Mouse (Mus musculus) Patski (cell line): ENCODE data around the gene Skiv2l. TPM values are rescaled to one million over a fixed set of nuclear protein-coding genes. Genes with fewer than 3 reads are reported as not detected.

ENCODE experiments used
- ATAC-seq: fragments of 100-300 bp; one replicate; pipeline ENCODE4 v1.8.0; 2021
- CTCF ChIA-PET: fragments of 350-600 bp; sonication (Branson Sonifier 250); formaldehyde crosslinking; loops from one replicate; lab custom pipeline; 2022; ENCODE audit warnings: inconsistent platforms; lab: Charles Lee
- POLR2A ChIA-PET: fragments of 350-600 bp; sonication (Branson Sonifier 250); formaldehyde crosslinking; loops from one replicate; lab custom pipeline; 2022; ENCODE audit warnings: antibody characterized with exemption, inconsistent platforms; lab: Charles Lee
- DNase-seq: peaks from one replicate; pipeline ENCODE4 v3.0.0-alpha.2; 2011; ENCODE audit warnings: low read depth, low spot score
- H3K27me3 ChIP-seq: fragments of 371-371 bp; one replicate; pipeline ENCODE4 v1.5.1; 2021
- CTCF ChIP-seq: fragments of 100-300 bp; IDR thresholded peaks from one replicate; pipeline ENCODE4 v1.5.1; 2021
- in situ Hi-C: fragments of 300-500 bp; cut with MboI; formaldehyde crosslinking; loops from 3 replicates; pipeline ENCODE4 v1.11.1; 2018; ENCODE audit warnings: low pct_unique_long_range_greater_than_20kb, mixed read lengths
- polyA plus RNA-seq: library from polyadenylated mRNA; unstranded; gene quantifications from one replicate; pipeline ENCODE4 v1.2.3, GENCODE M21; 2021

Skiv2l gene
- 69.3 TPM for polyA plus RNA-seq

DNA sequence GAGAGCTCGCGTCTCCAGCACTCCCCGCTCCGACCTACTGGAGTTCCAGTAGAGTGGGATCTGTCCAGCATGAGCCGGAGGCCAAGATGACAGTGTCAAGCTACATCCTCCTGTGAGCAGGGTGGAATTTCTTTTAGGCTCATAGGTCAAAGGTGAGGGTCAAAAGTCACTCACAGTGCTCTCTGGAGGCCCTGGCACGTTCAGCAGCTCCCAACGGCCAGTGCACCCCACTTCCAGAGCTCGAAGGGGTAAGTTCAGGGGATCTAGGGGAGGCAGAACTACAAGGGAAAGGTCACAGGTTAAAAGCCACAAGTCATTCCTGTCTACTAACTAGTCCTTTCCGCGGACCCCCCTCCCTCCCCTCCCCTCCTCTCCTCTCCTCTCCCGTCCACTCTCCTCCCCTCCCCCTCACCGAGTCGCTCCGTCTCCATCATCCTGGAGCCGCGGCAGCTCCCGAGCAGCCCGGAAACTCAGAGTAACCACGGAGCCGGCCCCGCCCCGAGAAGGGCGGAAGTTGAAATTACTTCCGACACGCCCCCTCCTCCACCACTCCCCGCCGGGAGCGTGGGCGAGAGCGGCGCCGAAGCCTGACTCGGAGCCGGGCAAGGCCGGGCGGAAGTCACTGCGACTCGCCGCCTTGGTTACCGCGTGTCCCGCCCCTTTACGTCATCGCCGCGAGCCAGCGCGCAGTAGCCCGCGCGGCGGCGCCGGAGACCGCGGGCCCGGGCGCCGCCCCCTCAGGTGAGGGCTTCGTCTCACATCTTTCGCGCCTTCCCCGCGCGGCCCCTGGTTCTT, at the start of gene Skiv2l, which contains the start of gene Nelfe:
TSS of gene Skiv2l (minus strand) at position 489 of the 795 bp plus-strand sequence.
TSS of gene Nelfe (plus strand) at position 670 of the 795 bp plus-strand sequence.
- TF ChIP-seq CTCF, result no peak
- ATAC-seq, result peak; percentile 85
- POLR2A ChIA-PET, result interaction anchor here (1.1 kb wide), 1 partner anchor 50 kb away, joined by 3 read pairs; no protein-coding TSS in a partner anchor
- DNase-seq, result peak; percentile 71
- in situ Hi-C loops, result loop anchor here (10.0 kb wide), 1 partner anchor 395 kb away; the partner anchor contains the start of gene Ddx39b
- H3K27me3 ChIP-seq, result no peaks in the 10 kb centered on the region
- CTCF ChIA-PET, result no interaction called here

GRCm38 (mm10) chr17:34899053-34899889, 49.3 kb upstream of the Skiv2l start:
- ATAC-seq (no peak), DNase-seq (no peak)
- ChIA-PET POLR2A (interaction anchor here (0.7 to 1.6 kb wide), 3 partner anchors 43 to 51 kb away, joined by 3 to 9 read pairs (median 3); no protein-coding TSS in a partner anchor), CTCF (interaction anchor here (1.3 kb wide), 1 partner anchor 43 kb away, joined by 3 read pairs; no protein-coding TSS in a partner anchor)
- in situ Hi-C loops, result no loop called here
- H3K27me3 ChIP-seq, result no peaks in the 10 kb centered on the region
- no peak for TF ChIP-seq CTCF

GRCm38 (mm10) chr17:34898706-34899052, 48.7 kb upstream of the Skiv2l start:
- ChIA-PET CTCF (interaction anchor here (1.3 kb wide), 1 partner anchor 42 kb away, joined by 3 read pairs; no protein-coding TSS in a partner anchor), POLR2A (interaction anchor here (1.3 kb wide), 1 partner anchor 43 kb away, joined by 3 read pairs; no protein-coding TSS in a partner anchor)
- no peak for ATAC-seq
- in situ Hi-C loops, result no loop called here
- TF ChIP-seq CTCF, result no peak
- H3K27me3 ChIP-seq, result no peaks in the 10 kb centered on the region
- DNase-seq, result no peak

DNA sequence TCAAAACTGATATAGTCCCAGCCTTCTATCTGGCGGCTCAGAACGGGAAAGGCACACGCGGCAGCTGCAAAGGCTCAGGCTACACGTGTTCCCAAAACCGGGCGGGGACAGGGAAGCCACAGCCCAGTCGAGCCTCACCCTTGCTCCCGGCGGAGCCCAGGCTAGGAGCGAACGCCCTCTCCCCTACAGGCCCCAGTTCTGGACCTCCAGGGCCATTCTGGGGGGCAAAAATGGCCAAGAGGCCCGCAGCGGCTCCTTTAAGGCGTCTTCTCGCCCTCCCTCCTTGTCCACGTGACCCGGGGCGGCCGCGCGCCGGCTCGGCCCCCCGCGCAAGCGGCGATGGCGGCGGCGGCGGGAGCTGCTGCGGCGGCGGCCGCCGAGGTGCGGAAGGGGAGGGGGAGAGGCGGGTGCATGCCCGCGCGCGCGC, 48.2 kb upstream of the Skiv2l start, which contains the start of the genes C2 and Ehmt2:
TSS of gene C2 (minus strand) at position 106 of the 427 bp plus-strand sequence.
TSS of gene Ehmt2 (plus strand) at position 310 of the 427 bp plus-strand sequence.
- CTCF ChIA-PET, result no interaction called here
- H3K27me3 ChIP-seq, result no peaks in the 10 kb centered on the region
- no peak for DNase-seq
- peak; percentile 32 for ATAC-seq
- POLR2A ChIA-PET, result interaction anchor here (0.5 to 0.7 kb wide), 3 partner anchors 17 to 227 kb away, joined by 3 to 12 read pairs (median 4); partner anchors contain the start of gene Gm20547
- in situ Hi-C loops, result no loop called here
- no peak for TF ChIP-seq CTCF

DNA sequence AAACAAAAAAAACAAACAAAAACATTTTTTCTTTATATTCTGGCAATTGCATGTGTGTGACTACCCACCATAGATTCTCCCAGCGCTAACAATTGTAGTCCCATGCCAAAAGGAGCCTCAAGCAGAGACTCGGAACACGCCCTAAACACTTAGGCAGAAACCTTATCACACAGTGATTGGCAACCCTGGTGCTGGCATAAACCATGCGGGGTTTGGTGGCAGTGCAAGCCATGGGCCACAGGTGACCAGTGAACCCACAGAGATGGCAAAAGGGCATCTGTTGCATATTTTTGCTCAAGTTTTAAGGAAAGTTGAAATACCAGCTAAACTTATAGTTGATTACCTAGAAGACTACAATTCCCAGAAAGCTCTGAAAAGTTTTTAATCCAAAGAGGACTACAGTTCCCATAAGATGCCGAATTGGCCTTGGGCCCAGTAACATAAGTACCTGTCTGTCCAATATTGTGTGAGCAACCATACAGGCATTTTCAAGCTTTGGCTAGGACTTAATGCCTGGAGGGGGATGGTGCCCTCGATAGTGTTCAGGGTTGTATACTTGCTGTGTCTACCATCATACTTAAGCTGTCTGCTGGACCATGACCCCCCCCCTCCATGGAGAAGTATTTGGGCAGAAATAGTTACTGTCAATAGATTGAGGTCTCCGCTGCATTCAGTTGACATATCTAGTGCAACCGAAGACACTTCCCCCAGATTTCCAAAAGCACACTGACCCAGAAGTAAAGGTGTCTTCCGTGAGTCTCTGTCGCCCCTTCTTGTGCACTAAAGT, 47.6 kb upstream of the Skiv2l start:
- no peak for DNase-seq
- ATAC-seq, result no peak
- POLR2A ChIA-PET, result interaction anchor here (0.5 to 0.7 kb wide), 4 partner anchors 16 to 318 kb away, joined by 3 to 12 read pairs (median 4); partner anchors contain the start of gene Gm20547
- no peak for TF ChIP-seq CTCF
- no peaks in the 10 kb centered on the region for H3K27me3 ChIP-seq
- CTCF ChIA-PET, result interaction anchor here (1.4 kb wide), 1 partner anchor 26 kb away, joined by 3 read pairs; no protein-coding TSS in a partner anchor
- in situ Hi-C loops, result no loop called here

DNA sequence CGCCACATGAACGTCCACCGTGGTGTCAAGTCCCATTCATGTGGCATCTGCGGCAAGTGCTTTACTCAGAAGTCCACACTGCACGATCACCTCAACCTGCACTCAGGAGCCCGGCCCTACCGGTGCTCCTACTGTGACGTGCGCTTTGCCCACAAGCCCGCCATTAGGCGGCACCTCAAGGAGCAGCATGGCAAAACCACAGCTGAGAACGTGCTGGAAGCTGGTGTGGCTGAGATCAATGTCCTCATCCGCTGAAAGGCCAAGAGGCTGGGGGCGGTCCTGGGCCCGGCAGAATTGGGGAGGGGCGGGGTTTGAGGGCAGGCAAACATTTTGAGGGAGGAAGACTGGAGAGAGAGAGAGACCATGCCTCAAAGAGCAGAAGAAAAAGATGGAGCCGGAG, 46.4 kb upstream of the Skiv2l start:
- no peaks in the 10 kb centered on the region for H3K27me3 ChIP-seq
- DNase-seq (no peak), ATAC-seq (no peak)
- TF ChIP-seq CTCF, result no peak
- in situ Hi-C loops, result no loop called here
- CTCF ChIA-PET, result interaction anchor here (1.4 kb wide), 1 partner anchor 28 kb away, joined by 3 read pairs; no protein-coding TSS in a partner anchor
- POLR2A ChIA-PET, result no interaction called here

DNA sequence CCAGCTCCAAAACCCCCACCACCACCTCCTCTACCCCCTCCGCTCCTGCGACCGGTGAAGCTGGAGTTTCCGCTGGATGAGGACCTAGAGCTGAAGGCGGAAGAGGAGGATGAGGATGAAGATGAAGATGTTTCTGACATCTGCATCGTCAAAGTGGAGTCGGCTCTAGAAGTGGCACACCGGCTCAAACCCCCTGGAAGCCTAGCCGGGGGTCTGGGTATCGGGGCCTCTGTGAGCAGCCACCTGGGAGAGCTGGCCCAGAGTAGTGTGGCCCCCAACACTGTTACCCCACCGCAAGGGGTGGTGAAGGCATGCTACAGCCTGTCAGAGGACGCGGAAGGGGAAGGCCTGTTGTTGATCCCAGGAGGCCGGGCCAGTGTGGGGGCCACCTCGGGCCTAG, 45.7 kb upstream of the Skiv2l start:
- DNase-seq (no peak), ATAC-seq (no peak)
- no peak for TF ChIP-seq CTCF
- POLR2A ChIA-PET, result no interaction called here
- CTCF ChIA-PET, result interaction anchor here (1.1 kb wide), 1 partner anchor 40 kb away, joined by 5 read pairs; no protein-coding TSS in a partner anchor
- no peaks in the 10 kb centered on the region for H3K27me3 ChIP-seq
- in situ Hi-C loops, result no loop called here

GRCm38 (mm10) chr17:34894801-34895530, 45.0 kb upstream of the Skiv2l start:
- no peaks in the 10 kb centered on the region for H3K27me3 ChIP-seq
- POLR2A ChIA-PET, result no interaction called here
- DNase-seq (no peak), ATAC-seq (no peak)
- in situ Hi-C loops, result loop anchor here (5.0 kb wide), 1 partner anchor 38 kb away; no protein-coding TSS in a partner anchor
- CTCF ChIA-PET, result interaction anchor here (1.1 kb wide), 1 partner anchor 39 kb away, joined by 5 read pairs; no protein-coding TSS in a partner anchor
- TF ChIP-seq CTCF, result no peak
